Mouse (Mus musculus) midbrain, postnatal 0 days (tissue): ENCODE results near the gene Slc25a26. TPM values are rescaled to one million over a fixed set of nuclear protein-coding genes. Genes with fewer than 3 reads are reported as not detected.
A peak's percentile ranks its signal among the peaks of the same experiment; 100 is the strongest.

Experiments used
- ATAC-seq: fragments of 200-750 bp; cut with Nextera tagmentation; 2 replicates; pipeline ENCODE4 v1.8.0; 2017; ENCODE audit warnings: moderate number of reproducible peaks, mild to moderate bottlenecking, moderate TSS enrichment, moderate library complexity; ENCODE audit not compliant: low FRiP score
- DNase-seq: peaks from one replicate; pipeline ENCODE4 v3.0.0-alpha.2; 2015; ENCODE audit warnings: low spot score
- H3K27ac ChIP-seq: fragments of 300-500 bp; sonication (generic); 2 replicates; pipeline ENCODE4 v1.5.1; 2014; ENCODE audit warnings: low read depth, mild to moderate bottlenecking, low read length, mixed read lengths
- H3K27me3 ChIP-seq: fragments of 300-500 bp; sonication (generic); 2 replicates; pipeline ENCODE4 v1.6.1; 2014; ENCODE audit warnings: low read length, control low read depth, mixed read lengths; ENCODE audit not compliant: insufficient read depth
- H3K36me3 ChIP-seq: fragments of 300-500 bp; sonication (generic); 2 replicates; pipeline ENCODE4 v1.6.1; 2014; ENCODE audit warnings: low read length, control low read depth, mixed read lengths; ENCODE audit not compliant: insufficient read depth
- H3K4me1 ChIP-seq: fragments of 300-500 bp; sonication (generic); 2 replicates; pipeline ENCODE4 v1.6.1; 2014; ENCODE audit warnings: mild to moderate bottlenecking, control low read depth, antibody characterized with exemption, low read length, mixed read lengths; ENCODE audit not compliant: insufficient read depth
- H3K4me2 ChIP-seq: fragments of 300-500 bp; sonication (generic); 2 replicates; pipeline ENCODE4 v1.6.1; 2014; ENCODE audit warnings: low read depth, mild to moderate bottlenecking, low read length, mixed read lengths; ENCODE audit not compliant: poor library complexity, severe bottlenecking
- H3K4me3 ChIP-seq: fragments of 300-500 bp; sonication (generic); 2 replicates; pipeline ENCODE4 v1.5.1; 2014; ENCODE audit warnings: low read depth, mild to moderate bottlenecking, low read length, moderate library complexity
- H3K9ac ChIP-seq: fragments of 300-500 bp; sonication (generic); replicated peaks from 2 replicates; pipeline ENCODE4 v1.6.1; 2014; ENCODE audit warnings: mild to moderate bottlenecking, low read length, moderate library complexity, mixed read lengths; ENCODE audit not compliant: poor library complexity, severe bottlenecking
- H3K9me3 ChIP-seq: fragments of 300-500 bp; sonication (generic); 2 replicates; pipeline ENCODE4 v1.6.1; 2016; ENCODE audit warnings: low read length, control low read depth
- CTCF ChIP-seq: IDR thresholded peaks from 2 replicates; pipeline ENCODE4 v1.5.1; 2016; ENCODE audit warnings: antibody characterized with exemption, mild to moderate bottlenecking
- WGBS: fragments of 180-500 bp; shearing (Covaris S2); extraction: QIAGEN DNeasy Blood & Tissue Kit; methylation state at CpG from one replicate; pipeline ENCODE4 v1.1.7; 2014; 5-methylcytosine and 5-hydroxymethylcytosine counted together
- polyA plus RNA-seq: library from polyadenylated mRNA; unstranded; fragments of >200 nt; fragmentation: Nextera tagmentation; extraction: Ambion mirVana; gene quantifications from 2 replicates; pipeline ENCODE4 v1.2.1, GENCODE M21; 2015
- total RNA-seq: library from RNA; depleted of rRNA; stranded (reverse); fragments of >200 nt; gene quantifications from 2 replicates; pipeline ENCODE4 v1.2.3, GENCODE M21; 2014

Gene Slc25a26
- total and polyA plus RNA-seq, 2 experiments from 2014 or later = 10.7 to 11.8 TPM

DNA sequence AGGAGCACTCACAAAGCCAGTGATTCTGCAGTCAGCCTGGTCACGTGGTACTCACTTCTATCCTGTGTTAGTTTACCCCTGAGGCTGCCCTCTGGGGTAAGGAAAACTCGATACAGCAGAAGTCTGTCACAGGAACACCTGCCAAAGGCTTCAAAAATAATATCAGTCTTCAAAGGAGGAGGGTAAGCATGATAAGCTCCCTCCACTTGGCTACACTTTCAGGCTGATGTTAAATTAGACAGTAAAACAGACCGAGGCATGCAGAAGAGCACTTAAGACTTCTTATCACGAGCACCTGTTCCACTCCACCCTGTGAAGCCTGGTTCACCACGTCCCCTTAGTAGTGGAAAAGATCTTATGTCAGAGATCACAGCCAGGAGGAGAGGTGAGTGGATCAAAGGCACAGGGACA, 136.9 kb downstream of the Slc25a26 start:
- no peak for TF ChIP-seq CTCF
- Histone ChIP-seq H3K4me2 (no peak overlapping the region), H3K9me3 (no peaks in the 10 kb centered on the region), H3K27ac (peak overlapping the region; percentile 26; the same call in 1 of the 2 replicates), H3K9ac (no peak overlapping the region), H3K4me3 (no peak overlapping the region), H3K27me3 (no peaks in the 10 kb centered on the region), H3K36me3 (no peaks in the 10 kb centered on the region), H3K4me1 (peaks cover 4% of the 10 kb centered on the region; the same call in 1 of the 2 replicates)
- no peak for ATAC-seq
- no peak for DNase-seq
- WGBS = 51% methylated on average over 5 of the region's 5 CpGs

DNA sequence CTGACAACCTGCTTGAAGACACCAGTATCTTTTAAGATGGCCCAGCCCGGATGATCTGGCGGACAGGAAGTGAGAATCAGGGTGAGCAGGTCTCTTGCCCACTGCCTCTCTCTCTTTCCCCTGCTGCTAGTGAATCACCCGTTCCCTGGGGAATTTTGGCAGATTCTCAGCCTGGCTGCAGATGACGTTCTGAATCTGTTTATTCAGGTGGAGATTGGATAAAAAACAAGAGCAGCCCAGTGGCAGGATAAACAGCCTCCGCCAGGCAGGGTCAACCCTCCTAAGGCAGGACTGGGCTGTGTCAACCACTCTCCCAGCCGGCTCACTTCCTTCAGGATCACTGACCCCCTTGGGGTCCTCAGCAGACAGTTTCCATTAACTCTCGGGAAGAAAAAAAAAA, 140.2 kb downstream of the Slc25a26 start:
- H3K4me3 ChIP-seq = no peak overlapping the region
- ATAC-seq (no peak), DNase-seq (peak; percentile 70)
- no peaks in the 10 kb centered on the region for H3K9me3 ChIP-seq
- no peaks in the 10 kb centered on the region for H3K27me3 ChIP-seq
- no peak overlapping the region for H3K9ac ChIP-seq
- peaks cover 4% of the 10 kb centered on the region; the same call in 1 of the 2 replicates for H3K4me1 ChIP-seq
- no peak overlapping the region for H3K4me2 ChIP-seq
- no peaks in the 10 kb centered on the region for H3K36me3 ChIP-seq
- H3K27ac ChIP-seq = no peak overlapping the region
- WGBS = 40% methylated on average over 7 of the region's 7 CpGs
- no peak for TF ChIP-seq CTCF

DNA sequence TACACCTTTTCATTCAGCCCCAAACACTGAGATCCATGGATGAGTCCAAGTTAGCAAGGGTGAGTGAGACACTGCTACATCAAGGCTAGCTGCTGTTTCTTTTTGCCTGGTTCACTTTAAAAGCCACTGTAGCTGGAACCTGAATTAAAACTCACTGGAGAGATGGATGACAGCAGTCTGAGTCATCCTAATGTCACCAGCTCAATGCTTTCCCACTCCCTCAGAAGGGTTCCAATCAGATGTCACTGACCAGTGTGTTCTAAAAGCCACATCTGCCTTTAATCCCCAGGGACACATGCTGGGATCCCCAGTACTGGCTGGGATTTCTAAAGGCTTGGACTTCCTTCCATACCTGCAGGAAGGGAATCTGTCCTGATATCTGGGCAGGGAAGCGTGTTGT, 141.9 kb downstream of the Slc25a26 start:
- H3K4me1 ChIP-seq = no peaks in the 10 kb centered on the region
- no peak overlapping the region for H3K9ac ChIP-seq
- H3K4me3 ChIP-seq = no peak overlapping the region
- no peak overlapping the region for H3K4me2 ChIP-seq
- H3K27ac ChIP-seq = no peak overlapping the region
- no peaks in the 10 kb centered on the region for H3K9me3 ChIP-seq
- no peaks in the 10 kb centered on the region for H3K27me3 ChIP-seq
- no peak for TF ChIP-seq CTCF
- H3K36me3 ChIP-seq = no peaks in the 10 kb centered on the region
- 76% methylated on average over 1 of the region's 1 CpGs for WGBS
- ATAC-seq (no peak), DNase-seq (no peak)

- DNase-seq (no peak), ATAC-seq (no peak)
- Histone ChIP-seq H3K4me3 (no peak overlapping the region), H3K4me1 (peaks cover 3% of the 10 kb centered on the region), H3K36me3 (no peaks in the 10 kb centered on the region), H3K27me3 (no peaks in the 10 kb centered on the region), H3K27ac (no peak overlapping the region; the same call in 1 of the 2 replicates), H3K4me2 (no peak overlapping the region), H3K9me3 (no peaks in the 10 kb centered on the region), H3K9ac (no peak overlapping the region)
- no peak for TF ChIP-seq CTCF
- WGBS = 81% methylated on average over 2 of the region's 2 CpGs
Observed at GRCm38 (mm10) chr6:94643989-94644388, 143.9 kb downstream of the Slc25a26 start.

DNA sequence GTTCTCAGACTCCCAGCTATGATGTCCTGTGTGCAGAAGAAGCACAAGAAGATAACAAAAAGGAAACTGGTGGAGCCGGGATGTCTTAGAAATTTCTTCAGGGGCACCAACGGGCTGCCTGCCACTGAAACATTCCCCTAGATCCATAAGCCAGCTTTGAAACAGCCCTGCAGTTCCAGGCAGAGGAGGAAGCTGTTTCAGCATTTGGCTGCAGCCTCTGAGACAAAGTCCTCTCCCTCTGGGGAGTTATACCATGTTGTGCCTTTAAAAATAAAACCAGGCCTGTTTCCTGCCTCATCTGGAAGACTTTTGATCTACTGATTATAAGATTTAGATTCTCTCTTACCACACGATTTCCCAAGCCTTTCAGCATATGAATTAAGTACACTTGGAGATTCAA, 144.5 kb downstream of the Slc25a26 start:
- Histone ChIP-seq H3K4me1 (peaks cover 3% of the 10 kb centered on the region), H3K4me2 (no peak overlapping the region), H3K27me3 (no peaks in the 10 kb centered on the region), H3K36me3 (no peaks in the 10 kb centered on the region), H3K9ac (no peak overlapping the region), H3K9me3 (no peaks in the 10 kb centered on the region), H3K4me3 (no peak overlapping the region), H3K27ac (no peak overlapping the region)
- TF ChIP-seq CTCF = no peak
- ATAC-seq = no peak
- DNase-seq = no peak
- 65% methylated on average over 3 of the region's 3 CpGs for WGBS

- Histone ChIP-seq H3K4me2 (no peak overlapping the region), H3K27me3 (no peaks in the 10 kb centered on the region), H3K9me3 (no peaks in the 10 kb centered on the region), H3K4me3 (no peak overlapping the region), H3K4me1 (peaks cover 3% of the 10 kb centered on the region), H3K27ac (no peak overlapping the region), H3K9ac (no peak overlapping the region), H3K36me3 (no peaks in the 10 kb centered on the region)
- ATAC-seq = no peak
- no peak for TF ChIP-seq CTCF
- 64% methylated on average over 4 of the region's 4 CpGs for WGBS
- no peak for DNase-seq
Observed at GRCm38 (mm10) chr6:94645723-94646122, 145.6 kb downstream of the Slc25a26 start.
